Comparison of ENCODE assay signal across 7 mouse cellular contexts in the genomic region with DNA sequence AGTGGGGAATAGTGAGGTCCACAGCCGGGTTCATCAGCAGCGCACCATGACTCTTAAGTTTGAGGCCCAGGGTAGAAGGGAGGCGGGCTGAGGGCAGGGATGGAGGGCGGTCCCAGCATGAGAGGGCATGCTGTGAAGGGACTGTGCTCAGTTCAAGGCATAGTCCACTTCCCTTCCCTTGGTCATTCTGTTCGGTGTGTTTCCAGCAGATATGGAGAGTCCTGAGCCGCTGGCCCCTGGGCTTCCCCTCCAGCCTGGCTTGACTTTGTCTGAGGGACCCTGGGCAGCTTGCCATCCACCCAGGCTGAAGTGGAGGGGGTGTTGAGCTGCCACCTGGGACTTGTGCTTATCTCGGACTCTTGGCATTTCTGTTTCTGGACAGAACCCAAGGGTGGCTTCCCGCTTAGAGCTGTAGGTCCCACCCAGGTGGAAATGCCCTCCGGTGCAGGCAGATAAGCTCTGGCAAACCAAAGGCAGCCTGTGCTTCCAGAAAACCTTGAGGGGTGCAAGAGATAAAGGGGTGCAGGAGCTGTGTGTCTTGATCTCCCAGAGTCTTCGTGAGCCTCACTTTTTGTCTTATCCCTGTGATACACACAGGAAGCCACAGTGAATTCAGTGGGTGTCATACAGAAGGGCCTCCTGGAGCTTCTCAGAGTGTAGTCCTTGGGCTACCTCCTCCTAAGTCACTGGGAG. TPM values are rescaled to one million over a fixed set of nuclear protein-coding genes. Genes with fewer than 3 reads are reported as not detected.
A peak's percentile ranks its signal among the peaks of the same experiment; 100 is the strongest.
DNase-seq lines count a peak whose midpoint lies in the region; ATAC-seq and TF ChIP-seq lines count a peak whose summit lies in the region.

No protein-coding gene starts in this region.

- no peaks in the 10 kb centered on the region for H3K27me3 ChIP-seq in ES-Bruce4 (ENCODE audit: control insufficient read depth, insufficient read depth, low read length, poor library complexity, severe bottlenecking)
- no peaks in the 10 kb centered on the region for H3K27me3 ChIP-seq in lung, embryonic 16.5 days (ENCODE audit: control insufficient read depth, insufficient read depth, low read depth, low read length)

- H3K4me3 ChIP-seq in ES-Bruce4 (ENCODE audit: low read depth, low read length), result no peak overlapping the region
- no peak overlapping the region for H3K4me3 ChIP-seq in lung, embryonic 16.5 days (ENCODE audit: low read length)

- no peak overlapping the region for H3K27ac ChIP-seq in ES-Bruce4 (ENCODE audit: insufficient read depth, low read length)
- peak overlapping the region; percentile 88 for H3K27ac ChIP-seq in lung, embryonic 16.5 days (ENCODE audit: low read length)

- TF ChIP-seq CTCF in ES-Bruce4 (IDR thresholded peaks at IDR 0.05; ENCODE audit: low read depth, low read length), result no peak

- peak; percentile 82 for ATAC-seq in lung, embryonic 16.5 days (ENCODE audit: low read depth)

- H3K9me3 ChIP-seq in ES-Bruce4 (replicated peaks; ENCODE audit: control insufficient read depth, insufficient read depth, low read length, poor library complexity, severe bottlenecking), result no peaks in the 10 kb centered on the region
- H3K9me3 ChIP-seq in lung, embryonic 16.5 days (ENCODE audit: control insufficient read depth, low read length), result no peaks in the 10 kb centered on the region

- intact Hi-C loops in heart, postnatal 14 days (cut with DNase I), result no loop called here

- H3K9ac ChIP-seq in ES-Bruce4 (ENCODE audit: low read depth, poor library complexity, severe bottlenecking), result peak overlapping the region; percentile 24; the same call in 1 of the 2 replicates
- H3K9ac ChIP-seq in lung, embryonic 16.5 days (ENCODE audit: low read length), result no peak overlapping the region

- WGBS in lung, embryonic 16.5 days, result 38% methylated on average over 10 of the region's 10 CpGs

- TF ChIP-seq POLR2A in ES-Bruce4 (IDR thresholded peaks at IDR 0.05; ENCODE audit: insufficient read depth, low read length), result no peak

- no peak for TF ChIP-seq EP300 in ES-Bruce4 (IDR thresholded peaks at IDR 0.05; ENCODE audit: insufficient read depth, low read depth, low read length)

- peaks cover 8% of the 10 kb centered on the region for H3K4me1 ChIP-seq in ES-Bruce4 (ENCODE audit: control insufficient read depth, insufficient read depth, low read length)
- H3K4me1 ChIP-seq in lung, embryonic 16.5 days (replicated peaks; ENCODE audit: control insufficient read depth, insufficient read depth, low read length), result peaks cover 25% of the 10 kb centered on the region

- H3K4me2 ChIP-seq in lung, embryonic 16.5 days (ENCODE audit: low read depth, low read length), result no peak overlapping the region

- peak; percentile 70 for DNase-seq in adrenal gland, postnatal 25 days
- peak; percentile 60 to 70 for DNase-seq in heart, postnatal 14 days
- DNase-seq in testis, postnatal 14 days (ENCODE audit: low spot score), result peak; percentile 62
- no peak for DNase-seq in layer of hippocampus, adult 9-11 months
- DNase-seq in right cerebral cortex, adult 18-20 months, result no peak

- peaks cover 6% of the 10 kb centered on the region for H3K36me3 ChIP-seq in ES-Bruce4 (ENCODE audit: control insufficient read depth, insufficient read depth, low read length, poor library complexity, severe bottlenecking)
- 0 out of 2 replicates have a peak, but pooled peaks cover 3% of the 10 kb centered on the region for H3K36me3 ChIP-seq in lung, embryonic 16.5 days (ENCODE audit: control insufficient read depth, insufficient read depth, low read length)

RNA-seq across cellular contexts. Expression of gene Sema4b, which starts 22.2 kb away (rescaled TPM):
- polyA plus RNA-seq in ES-Bruce4 (2011; ENCODE audit: insufficient read depth, insufficient read length, low read depth, missing spikeins), result 27.1 and 29.0 TPM in 2 replicates
- 68.9 and 70.0 TPM in 2 replicates for total RNA-seq in adrenal gland, postnatal 25 days (2021)
- total RNA-seq in heart, postnatal 14 days (2021), result 10 to 100 TPM; 12.9 to 13.4 TPM
- 15.8 and 16.3 TPM in 2 replicates for polyA plus RNA-seq in lung, embryonic 16.5 days (2015; fragmentation: Nextera tagmentation; extraction: Ambion mirVana)

RNA-seq across cellular contexts. Expression of gene Cib1, which starts 23.7 kb away (rescaled TPM):
- 35.5 and 38.4 TPM in 2 replicates for polyA plus RNA-seq in ES-Bruce4 (2011; ENCODE audit: insufficient read depth, insufficient read length, low read depth, missing spikeins)
- total RNA-seq in adrenal gland, postnatal 25 days (2021), result 62.4 and 68.2 TPM in 2 replicates
- 10 to 100 TPM; 18.1 to 22.5 TPM for total RNA-seq in heart, postnatal 14 days (2021)
- polyA plus RNA-seq in lung, embryonic 16.5 days (2015; fragmentation: Nextera tagmentation; extraction: Ambion mirVana), result 88.4 and 96.0 TPM in 2 replicates

RNA-seq across cellular contexts. Expression of gene Gdpgp1, which starts 23.8 kb away (rescaled TPM):
- polyA plus RNA-seq in ES-Bruce4 (2011; ENCODE audit: insufficient read depth, insufficient read length, low read depth, missing spikeins), result 3.3 and 4.3 TPM in 2 replicates
- total RNA-seq in adrenal gland, postnatal 25 days (2021), result 5.6 and 6.0 TPM in 2 replicates
- 1 to 10 TPM; 1.9 TPM for total RNA-seq in heart, postnatal 14 days (2021)
- polyA plus RNA-seq in lung, embryonic 16.5 days (2015; fragmentation: Nextera tagmentation; extraction: Ambion mirVana), result 3.5 and 3.9 TPM in 2 replicates

RNA-seq across cellular contexts. Expression of gene Ttll13, which starts 37.3 kb away (rescaled TPM):
- 0.84 and 1.2 TPM in 2 replicates for polyA plus RNA-seq in ES-Bruce4 (2011; ENCODE audit: insufficient read depth, insufficient read length, low read depth, missing spikeins)
- total RNA-seq in adrenal gland, postnatal 25 days (2021), result 0.57 and 2.1 TPM in 2 replicates
- under 1 TPM; 0.46 to 0.55 TPM for total RNA-seq in heart, postnatal 14 days (2021)
- polyA plus RNA-seq in lung, embryonic 16.5 days (2015; fragmentation: Nextera tagmentation; extraction: Ambion mirVana), result 1.1 and 2.2 TPM in 2 replicates

RNA-seq across cellular contexts. Expression of gene Ngrn, which starts 52.1 kb away (rescaled TPM):
- 29.1 and 32.5 TPM in 2 replicates for polyA plus RNA-seq in ES-Bruce4 (2011; ENCODE audit: insufficient read depth, insufficient read length, low read depth, missing spikeins)
- 50.3 and 64.1 TPM in 2 replicates for total RNA-seq in adrenal gland, postnatal 25 days (2021)
- total RNA-seq in heart, postnatal 14 days (2021), result 10 to 100 TPM; 25.2 to 25.6 TPM
- 46.2 and 47.4 TPM in 2 replicates for polyA plus RNA-seq in lung, embryonic 16.5 days (2015; fragmentation: Nextera tagmentation; extraction: Ambion mirVana)

Comparison
In these comparisons a context has a peak if more than half of its experiments do, and no peak if none do; other contexts are left out.
1. DNase-seq: peak in adrenal gland, postnatal 25 days (single experiment), heart, postnatal 14 days (2 of 2) and testis, postnatal 14 days (single experiment); none in layer of hippocampus, adult 9-11 months (single experiment) and right cerebral cortex, adult 18-20 months (single experiment).